Mouse (Mus musculus): Measurements from ENCODE around the gene Il20rb.

DNA sequence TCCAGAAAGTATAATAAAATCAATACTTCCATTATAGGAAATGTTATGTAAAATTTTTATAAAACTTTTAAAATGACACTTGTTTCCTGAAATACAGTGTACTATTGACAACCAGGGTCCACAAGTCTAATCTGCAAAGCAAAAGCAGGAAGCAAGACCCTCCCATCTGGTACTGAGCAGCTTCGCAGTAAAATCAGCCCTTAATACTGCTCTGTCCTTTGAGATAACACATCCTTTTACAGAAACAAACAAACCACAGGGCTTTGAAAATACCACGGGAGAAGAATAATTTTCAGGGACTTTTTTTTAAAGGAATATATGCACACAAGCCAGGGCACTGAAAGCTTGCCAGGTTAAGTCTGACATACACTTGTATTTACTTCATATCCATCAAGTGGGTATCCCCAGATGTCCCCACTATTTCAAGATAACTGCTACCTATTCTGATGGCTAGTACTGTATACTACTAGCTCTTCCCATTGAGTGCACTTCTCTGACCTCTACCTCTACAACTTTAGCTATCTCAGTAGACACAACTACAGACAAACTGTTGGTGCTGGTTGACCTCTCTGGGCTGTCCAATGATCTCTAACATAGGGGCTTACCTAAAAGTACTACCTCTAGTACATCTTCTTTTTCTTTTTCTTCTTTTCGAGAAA is 46.4 kb upstream of the Il20rb start:
- TF ChIP-seq CTCF (IDR thresholded peaks at IDR 0.05; ENCODE audit: low read depth) = no peak
- TF ChIP-seq EP300 (optimal IDR thresholded peaks at IDR 0.05) = no peak
